Mouse (Mus musculus) CH12.LX (cell line): ENCODE measurements around the gene Mfsd6l.

Experiments used
- CTCF ChIP-seq, 2 experiments: IDR thresholded peaks in 1 of 2; conservative IDR thresholded peaks in 1 of 2; 2 replicates each; pipeline ENCODE4 v1.5.1; 2011 to 2012; ENCODE audit warnings: low read depth in 2 of 2, low read length in 2 of 2, improper control_type of control experiment in 1 of 2, inconsistent platforms in 1 of 2, mild to moderate bottlenecking in 1 of 2, moderate library complexity in 1 of 2
- ELF1 ChIP-seq: IDR thresholded peaks from 2 replicates; pipeline ENCODE4 v1.6.1; 2014; ENCODE audit warnings: low read depth, mild to moderate bottlenecking, inconsistent platforms, low read length, improper control_type of control experiment
- MYC ChIP-seq: IDR thresholded peaks from 2 replicates; pipeline ENCODE4 v1.6.1; 2011; ENCODE audit warnings: low read depth, mild to moderate bottlenecking, improper control_type of control experiment, low read length
- POLR2A ChIP-seq: IDR thresholded peaks from 2 replicates; pipeline ENCODE4 v1.6.1; 2011; ENCODE audit warnings: low read depth, mild to moderate bottlenecking, improper control_type of control experiment, low read length
- TCF12 ChIP-seq: IDR thresholded peaks from 2 replicates; pipeline ENCODE4 v1.6.1; 2014; ENCODE audit warnings: low read depth, mild to moderate bottlenecking, inconsistent platforms, low read length, improper control_type of control experiment

- TF ChIP-seq TCF12, result no peak; the same call in 1 of the 2 replicates
- no peak for TF ChIP-seq MYC
- TF ChIP-seq CTCF (conservative IDR thresholded peaks at IDR 0.05 in 1 of 2, IDR thresholded peaks at IDR 0.05 in 1 of 2; ENCODE audit: low read depth in 2 of 2, low read length in 2 of 2), result no peak
- 0 out of 2 replicates have a peak, but pooled peaks have one; percentile 33 for TF ChIP-seq ELF1
- 0 out of 2 replicates have a peak, but pooled peaks have one; percentile 6 for TF ChIP-seq POLR2A
Observed at GRCm38 (mm10) chr11:68519815-68520214, 36.2 kb upstream of the Mfsd6l start.
